Mouse (Mus musculus): ENCODE results near the gene Impdh2.

Impdh2 gene

DNA sequence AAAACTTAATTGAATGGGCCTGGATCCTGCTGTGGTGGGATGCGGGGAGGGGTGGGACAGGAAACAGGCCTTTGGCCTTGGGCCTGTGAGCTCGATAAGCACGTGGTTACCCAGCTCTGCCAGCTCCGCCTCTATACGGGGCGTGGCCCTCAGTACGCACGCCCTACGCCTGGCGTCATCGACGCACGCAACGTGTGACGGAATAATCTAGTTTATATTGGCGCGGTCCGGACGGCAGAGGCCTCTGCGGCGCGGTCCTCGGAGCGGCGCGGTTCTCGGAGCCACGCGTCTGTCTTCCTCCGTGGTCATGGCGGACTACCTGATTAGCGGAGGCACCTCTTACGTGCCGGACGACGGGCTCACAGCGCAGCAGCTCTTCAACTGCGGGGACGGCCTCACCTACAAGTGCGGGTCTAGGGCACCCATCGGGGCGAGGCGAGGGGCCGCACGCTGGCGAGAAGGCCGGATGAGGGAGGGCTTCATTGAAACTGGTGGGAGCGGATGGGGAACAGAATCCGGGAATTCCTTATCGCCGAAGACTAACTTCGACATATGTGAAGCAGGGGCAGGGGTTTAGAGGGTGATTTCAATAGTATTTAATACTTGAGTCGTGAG is at the start of gene Impdh2:
Gene Impdh2, plus strand, starts transcription at position 60 of the 615 bp plus-strand sequence.
- DNase-seq (ENCODE audit: low spot score), result peak; percentile 92

DNA sequence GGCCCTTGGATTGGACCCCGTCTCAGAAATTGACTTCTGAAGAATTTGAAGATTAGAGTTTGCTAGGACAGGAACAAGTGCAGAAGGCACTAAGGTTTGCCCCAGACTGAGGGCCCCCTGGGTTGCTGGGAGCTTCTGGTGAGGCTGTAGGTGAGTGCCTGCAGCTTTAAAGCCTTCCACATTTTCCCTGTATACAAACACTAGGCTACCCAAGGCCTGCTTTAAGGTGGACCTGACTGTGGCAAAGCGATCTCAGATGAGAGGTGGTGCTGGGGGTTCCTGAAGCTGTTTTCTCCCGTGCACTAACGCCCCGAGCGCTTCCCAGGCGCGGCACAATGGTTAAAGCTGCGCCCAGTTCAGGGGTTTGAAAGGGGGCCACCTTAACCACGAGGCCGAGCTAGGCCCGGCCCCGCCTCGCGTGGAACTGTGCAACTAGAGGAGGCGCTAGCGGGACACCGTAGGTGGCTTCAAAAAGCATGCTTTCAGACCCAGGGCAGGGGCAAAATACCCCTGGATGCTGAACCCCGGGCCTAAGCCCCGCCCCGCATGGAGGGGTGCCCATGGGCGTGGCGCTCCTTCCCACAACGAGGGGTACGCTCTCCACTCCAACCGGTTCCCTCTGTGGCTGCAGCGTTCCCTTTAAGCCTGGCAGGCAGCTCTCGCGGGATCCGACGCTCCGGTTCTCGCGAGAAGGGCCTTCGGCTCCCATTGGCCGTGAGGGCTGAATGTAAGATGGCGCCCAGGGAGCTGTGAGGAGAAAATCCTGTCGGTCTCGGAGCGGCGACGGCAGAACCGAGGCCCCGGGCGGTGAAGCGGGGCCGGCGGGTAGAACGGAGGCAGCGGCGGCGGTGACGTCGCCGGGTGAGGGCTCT is 43.5 kb upstream of the Impdh2 start, which contains the start of gene Qrich1:
Gene Qrich1, plus strand, starts transcription at position 427 of the 872 bp plus-strand sequence.
- peak; percentile 96 for DNase-seq (ENCODE audit: low spot score)

DNA sequence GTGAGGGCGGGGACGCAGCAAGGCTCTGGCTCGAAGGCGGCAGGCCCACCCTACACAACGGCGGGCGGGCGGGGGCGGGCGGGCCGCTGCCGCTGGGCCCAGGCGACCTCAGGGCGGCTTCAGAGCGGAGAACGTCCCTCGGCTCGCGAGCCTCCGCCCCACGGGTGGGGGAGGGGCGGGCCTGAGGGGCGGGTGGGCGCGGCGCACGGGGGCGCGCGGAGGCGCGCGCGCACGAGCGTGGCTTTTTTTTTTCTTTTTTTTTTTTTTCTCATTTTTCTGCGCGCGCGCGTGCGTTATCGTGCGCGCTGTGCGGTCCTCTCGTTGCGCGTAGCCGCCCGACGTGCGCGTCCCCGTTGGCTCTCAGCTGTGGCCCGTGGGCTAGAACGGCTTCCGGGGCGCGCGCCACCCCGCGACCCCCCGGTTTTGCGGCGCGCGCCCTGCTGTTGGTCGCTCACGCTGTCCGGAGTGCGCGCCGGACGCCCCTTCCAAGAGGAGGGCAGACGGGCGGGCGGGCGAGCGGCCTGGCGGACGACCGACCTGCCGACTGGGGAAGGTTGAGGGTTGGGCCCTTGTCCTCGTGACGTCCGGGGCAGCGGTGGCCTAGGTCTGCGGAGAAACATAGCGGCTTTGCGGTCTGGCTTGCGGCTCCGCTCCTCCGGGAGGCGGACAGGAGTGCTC is 42.7 kb upstream of the Impdh2 start:
- peak; percentile 65 for DNase-seq (ENCODE audit: low spot score)

DNA sequence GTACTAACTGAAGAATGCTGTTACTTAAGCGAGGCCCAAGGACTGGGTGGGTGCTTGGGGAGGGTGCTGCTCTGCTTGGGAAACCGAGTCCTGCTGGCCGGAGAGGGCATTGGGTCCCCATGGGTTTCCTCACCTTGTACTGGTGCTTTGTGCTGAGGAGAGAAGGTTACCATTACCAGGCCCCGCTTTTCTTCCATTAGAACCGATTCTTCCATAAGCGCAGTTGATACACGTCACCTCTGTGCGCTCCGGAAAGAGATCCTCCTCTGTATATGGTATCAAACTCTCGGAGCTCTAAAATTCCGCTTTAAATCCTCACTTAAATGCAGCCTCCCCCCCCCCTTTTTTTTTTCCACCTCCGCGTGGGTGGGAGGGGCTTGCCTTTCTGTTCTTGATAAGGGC is 42.2 kb upstream of the Impdh2 start:
- no peak for DNase-seq (ENCODE audit: low spot score)

DNA sequence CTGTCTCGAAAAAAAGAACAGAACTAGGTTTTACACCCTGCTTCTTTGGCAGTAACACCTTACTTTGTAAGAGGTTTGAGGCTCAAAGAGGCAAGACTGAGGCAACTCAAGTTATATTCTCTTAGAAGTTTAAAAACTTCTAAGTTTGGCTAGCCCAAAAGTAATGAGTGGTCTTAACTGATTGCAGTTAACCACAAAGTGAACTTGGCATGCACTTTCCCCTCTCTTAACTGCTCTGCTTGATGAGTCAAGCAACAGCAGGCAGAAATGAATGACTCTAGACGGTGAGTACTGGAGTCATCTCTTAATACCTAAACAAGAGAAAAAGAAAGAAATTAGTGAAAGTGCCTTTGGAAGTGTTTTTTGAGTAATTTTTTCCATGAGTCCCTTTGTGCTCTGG is 38.5 kb upstream of the Impdh2 start:
- DNase-seq (ENCODE audit: low spot score), result no peak

DNA sequence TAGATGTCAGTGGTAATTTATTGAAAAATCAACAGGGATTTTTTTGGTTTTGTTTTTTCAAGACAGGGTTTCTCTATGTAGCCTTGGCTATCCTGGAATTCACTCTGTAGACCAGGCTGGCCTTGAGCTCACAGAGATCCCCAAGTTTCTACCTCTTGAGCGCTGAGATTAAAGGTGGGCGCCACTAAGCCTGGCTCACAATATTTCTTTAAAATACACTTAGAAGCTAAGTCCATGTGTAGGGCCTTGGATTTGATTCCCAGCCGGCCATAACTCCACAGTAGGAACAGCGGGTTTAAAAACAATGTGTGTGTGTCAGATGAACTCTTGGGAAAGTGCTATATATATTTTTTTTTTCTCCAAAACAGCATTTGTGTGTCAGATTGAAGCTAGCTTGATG is 36.7 kb upstream of the Impdh2 start:
- no peak for DNase-seq (ENCODE audit: low spot score)

DNA sequence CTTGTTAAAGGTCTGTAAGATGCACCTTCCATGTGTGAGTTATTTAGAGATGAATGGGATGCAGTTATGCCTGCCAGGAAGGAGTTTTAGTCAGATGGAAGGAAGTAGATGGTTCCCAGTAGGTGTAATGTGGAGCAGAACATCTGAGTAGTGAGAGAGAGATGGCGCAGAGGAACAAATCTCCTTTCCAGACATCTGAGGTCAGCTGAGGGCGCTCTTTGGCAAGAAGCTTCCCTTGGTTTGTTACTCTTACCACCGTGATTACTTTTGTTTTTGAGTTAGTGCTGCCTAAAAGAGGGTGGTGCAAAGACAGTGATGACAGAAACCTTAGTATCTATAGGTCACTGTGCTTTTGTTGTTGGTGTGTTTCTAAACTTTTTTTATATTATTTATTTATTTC is 34.7 kb upstream of the Impdh2 start:
- DNase-seq (ENCODE audit: low spot score), result no peak

DNA sequence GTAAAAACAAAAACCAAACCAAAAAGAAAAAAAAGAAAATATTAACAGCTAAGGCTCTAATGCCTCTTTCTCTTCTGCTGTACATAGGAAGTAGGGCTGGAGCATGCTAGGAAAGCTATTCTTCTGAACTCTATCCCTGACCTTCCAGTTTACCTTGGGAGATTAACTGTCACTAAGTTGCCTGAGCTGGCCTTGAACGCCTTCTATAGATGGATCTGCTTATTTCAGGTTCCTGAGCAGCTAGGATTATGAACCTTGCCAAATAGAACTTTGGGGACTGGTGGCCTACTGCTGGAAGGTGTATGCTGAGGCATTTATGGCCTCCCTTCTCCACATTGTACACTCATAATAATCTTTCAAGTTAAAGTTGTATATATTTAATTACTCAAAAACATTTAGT is 29.1 kb upstream of the Impdh2 start:
- DNase-seq (ENCODE audit: low spot score), result no peak

DNA sequence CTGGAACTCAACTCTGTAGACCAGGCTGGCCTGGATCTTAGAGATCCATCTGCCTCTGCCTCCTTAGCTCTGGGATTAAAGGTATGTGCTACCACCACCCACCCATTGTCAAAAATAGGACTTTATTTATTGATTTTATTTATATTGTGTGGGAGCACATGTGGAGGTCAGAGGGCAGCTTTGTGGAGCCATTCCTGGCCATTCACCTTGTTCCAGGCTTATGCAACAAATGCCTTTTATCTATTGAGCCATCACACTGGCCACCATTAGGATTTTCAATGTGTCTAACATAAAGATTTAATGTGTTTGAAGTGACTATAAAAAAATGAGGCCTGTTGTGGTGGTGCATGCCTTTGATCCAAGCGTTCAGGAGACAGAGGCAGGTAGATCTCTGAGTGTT is 28.6 kb upstream of the Impdh2 start:
- DNase-seq (ENCODE audit: low spot score), result no peak

DNA sequence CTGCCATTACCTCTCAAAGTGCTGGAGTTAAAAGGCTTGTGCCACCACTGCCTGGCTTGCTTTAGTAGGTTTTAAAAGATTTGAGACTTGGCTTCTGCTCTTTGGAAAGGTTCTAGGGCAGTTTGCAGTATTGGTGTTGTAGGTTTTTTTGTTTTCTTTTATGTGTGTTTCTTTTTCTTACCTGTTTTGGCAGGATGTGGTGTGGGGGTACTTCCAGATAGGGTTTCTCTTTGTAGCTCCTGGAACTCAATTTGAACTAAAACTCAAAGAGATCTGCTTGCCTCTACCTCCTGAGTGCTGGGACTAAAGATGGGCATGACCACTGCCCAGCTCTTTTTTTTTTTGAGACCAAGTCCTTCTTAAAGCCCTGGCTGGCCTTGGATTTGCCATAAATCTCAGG is 19.2 kb upstream of the Impdh2 start:
- DNase-seq (ENCODE audit: low spot score), result no peak

DNA sequence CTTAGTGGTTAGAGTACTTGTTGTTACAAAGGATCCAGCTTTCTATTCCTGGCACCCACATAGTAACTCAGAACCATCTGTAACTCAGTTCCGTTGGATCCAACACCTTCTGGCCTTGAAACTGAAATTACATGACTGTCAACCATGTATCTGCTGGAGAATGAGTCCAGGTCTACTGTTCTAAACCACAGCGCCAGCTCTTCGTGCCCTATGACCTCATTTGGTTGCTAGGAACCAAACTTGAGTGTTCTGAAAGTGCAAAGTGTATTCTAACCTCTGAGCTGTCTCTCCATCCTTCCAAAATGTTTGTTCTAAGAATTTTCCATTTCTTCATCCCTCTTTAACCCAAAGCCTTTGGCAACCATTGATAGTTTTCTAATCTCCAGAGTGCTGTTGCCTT is 14.1 kb upstream of the Impdh2 start:
- no peak for DNase-seq (ENCODE audit: low spot score)

DNA sequence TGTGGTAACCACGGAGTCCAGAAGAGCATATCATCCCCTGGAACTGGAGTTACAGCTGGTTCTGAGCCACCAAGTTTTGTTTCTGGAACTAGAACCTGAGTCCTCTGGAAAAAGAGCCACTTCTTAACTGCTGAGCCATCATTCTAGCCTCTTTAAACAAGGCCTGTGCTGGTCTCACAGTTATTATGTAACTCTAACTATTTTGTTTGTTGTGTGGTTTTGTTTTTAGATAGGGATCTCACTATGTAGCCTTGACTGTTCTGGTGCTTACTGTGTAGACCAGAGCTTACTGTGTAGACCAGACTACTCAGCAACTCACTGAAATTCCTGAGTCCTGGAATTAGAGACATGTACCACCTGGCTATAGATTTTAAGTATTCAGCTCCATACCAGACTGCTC is 13.2 kb upstream of the Impdh2 start:
- DNase-seq (ENCODE audit: low spot score), result no peak

DNA sequence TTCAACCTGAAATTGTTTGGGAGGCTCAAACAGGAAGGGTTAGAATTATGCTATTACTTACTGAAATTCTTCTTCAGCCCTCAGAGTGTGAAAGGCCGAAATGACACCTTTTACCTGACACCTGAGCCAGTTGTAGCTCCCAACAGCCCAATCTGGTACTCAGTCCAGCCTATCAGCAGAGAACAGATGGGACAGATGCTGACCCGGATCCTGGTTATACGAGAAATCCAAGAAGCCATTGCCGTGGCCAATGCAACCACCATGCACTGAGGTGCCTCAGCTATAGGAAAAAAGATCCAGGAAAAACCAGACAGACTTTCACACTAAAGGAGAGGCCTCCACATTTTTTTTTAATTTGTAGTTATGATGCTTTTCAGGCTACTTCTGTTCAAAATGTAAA is 917 bp upstream of the Impdh2 start:
- no peak for DNase-seq (ENCODE audit: low spot score)

DNA sequence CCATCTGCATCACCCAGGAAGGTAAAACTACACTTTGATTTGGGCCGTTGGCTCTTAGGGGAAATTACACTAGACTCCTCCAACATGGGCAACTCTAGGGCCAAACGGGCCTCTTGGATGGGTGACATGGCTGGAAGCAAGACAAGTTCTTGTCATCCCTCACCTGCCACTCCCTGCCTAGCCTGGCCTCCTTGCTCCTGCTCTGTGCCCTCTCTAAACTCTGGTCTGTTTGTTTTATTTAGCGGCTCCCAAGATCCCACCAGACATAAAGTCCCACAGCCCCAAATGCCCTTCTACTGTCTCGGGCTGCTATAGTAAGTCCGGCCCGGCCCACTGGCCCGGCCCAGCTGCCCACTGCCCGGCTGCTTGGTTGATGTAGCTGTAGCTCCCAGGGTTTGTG is 3.6 kb downstream of the Impdh2 start:
- no peak for DNase-seq (ENCODE audit: low spot score)

DNA sequence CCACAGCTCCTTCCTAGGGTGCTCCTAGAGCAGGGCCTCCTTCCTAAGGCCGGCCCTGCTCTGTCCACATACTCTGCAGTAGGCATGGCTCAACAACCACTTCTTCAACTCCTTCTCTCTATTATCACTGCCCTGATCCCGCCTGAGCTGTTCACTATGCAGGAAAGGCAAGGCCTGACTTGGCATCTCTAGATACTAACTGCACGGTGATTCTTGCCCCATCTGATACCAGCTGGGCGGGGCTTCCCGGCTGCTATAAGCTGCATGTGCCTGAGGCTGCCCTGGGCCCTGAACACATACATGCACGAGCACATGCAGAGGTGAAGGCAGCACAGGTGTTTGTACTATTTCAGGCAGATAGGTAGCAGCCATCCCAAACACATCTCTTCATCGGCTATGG is 4.0 kb downstream of the Impdh2 start:
- no peak for DNase-seq (ENCODE audit: low spot score)

DNA sequence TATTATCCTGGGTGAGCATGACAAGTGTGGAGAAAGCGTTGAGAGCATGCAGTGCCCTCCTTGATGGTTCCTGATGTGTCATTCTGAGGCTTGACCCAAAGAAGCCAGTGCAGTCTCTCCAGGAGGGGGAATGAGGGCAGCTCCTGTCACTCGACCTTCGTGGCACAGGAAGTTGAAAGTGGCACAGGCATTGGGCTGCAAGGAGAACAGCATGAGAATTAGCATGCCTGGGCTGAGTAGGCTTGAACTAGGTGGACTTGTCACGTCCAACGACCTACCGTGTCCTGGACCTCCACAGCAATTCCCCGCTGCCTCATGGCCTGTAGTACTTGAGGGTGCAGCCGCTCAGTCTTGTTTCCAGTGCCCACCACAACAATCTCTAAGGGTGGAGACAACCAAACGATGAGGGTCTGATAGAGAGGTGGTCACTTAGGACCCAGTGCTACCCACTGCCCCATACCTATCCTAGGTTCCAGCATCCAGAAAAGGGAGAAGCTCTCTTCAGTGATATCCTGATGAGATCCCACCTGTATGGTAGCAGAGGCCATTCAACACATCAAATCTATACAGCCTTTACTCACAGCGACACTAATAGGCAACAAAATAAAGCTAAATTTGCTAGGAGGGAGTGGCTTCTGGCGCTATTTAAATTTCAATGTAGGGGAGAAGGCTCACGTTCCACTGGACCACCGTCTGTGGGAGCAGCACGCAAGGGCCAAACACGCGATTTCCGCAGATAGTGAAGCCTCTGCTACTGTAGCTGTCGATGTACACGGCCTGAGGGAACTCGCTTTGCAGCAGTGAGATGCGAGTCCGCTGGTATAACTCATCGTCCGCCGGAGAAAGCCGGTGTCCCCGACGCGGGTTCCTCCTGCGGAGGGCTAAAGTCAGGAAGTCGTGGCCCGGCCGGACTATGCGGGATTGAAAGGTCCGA is 6.1 kb downstream of the Impdh2 start:
- DNase-seq (ENCODE audit: low spot score), result no peak

DNA sequence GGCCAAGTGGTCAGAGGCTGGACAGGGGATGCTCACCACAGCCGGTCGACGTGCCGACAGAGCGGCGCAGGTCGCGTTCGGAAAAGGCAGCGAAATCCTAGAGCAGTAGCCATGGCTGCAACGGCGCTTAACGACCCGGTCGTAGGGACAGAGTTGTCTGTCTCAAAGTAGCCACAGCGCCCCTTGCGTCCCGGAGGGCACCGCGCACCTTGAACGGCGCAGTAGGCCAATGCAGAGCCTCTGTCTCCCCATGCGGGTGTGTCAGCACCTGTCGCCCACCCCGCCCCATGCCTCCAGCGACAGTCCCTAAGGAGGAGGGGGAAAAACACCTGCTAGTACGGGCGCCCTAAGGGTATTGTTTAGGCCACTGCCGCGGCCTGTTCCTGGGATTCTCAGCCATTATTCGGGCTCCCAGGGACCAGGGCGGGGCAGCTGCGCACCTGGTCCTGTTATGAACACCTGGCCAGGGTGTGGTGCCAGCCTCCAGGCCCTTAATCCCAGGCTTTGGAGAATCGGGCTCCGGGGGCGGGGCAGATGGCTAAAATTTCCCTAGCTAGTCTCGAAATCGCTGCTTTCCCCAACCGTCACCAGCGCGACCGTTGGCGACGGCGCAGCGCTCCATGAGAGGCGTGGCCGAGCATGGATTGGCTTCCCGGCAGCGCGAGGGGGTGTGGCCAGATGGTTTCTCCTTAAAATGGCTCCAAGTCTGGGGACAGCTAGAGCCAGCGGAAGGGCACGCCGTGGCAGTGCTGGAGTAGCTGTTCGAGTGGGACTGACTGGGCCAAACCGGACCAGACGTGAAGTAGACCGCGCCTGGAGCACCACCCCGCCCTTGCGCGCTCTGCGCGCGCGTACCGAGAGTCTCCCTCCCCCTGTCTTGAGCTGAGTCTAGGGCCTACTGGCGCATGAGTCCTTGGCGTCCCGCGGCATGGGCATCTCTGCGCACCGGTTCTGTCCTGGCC is 7.0 kb downstream of the Impdh2 start, which contains the start of gene Ndufaf3:
Gene Ndufaf3, minus strand, starts transcription at position 620 of the 962 bp plus-strand sequence.
- DNase-seq (ENCODE audit: low spot score), result peak; percentile 94

DNA sequence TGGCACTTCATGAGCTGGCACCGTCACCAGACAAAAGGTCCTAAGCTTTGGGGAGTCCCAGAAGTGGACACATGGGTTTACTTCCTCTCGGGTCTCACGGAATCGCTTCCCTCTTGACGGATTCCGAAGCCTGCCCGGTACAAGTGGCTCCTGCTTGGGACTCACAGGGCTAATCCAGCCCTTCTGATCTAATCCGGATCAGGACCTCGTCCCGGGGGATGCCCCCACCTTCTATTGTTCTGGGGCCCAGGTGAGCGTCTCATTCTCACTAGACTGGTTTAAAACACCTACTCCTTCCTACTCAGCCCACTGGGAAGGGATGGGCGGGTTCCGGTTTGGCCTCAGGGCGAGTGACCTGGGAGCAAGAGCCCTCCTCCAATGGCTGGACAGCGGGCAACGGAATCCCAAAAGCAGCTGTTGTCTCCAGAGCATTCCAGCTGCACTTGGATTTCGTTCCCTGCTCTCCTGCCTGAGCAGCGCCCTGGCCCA is 7.9 kb downstream of the Impdh2 start:
- DNase-seq (ENCODE audit: low spot score), result no peak

DNA sequence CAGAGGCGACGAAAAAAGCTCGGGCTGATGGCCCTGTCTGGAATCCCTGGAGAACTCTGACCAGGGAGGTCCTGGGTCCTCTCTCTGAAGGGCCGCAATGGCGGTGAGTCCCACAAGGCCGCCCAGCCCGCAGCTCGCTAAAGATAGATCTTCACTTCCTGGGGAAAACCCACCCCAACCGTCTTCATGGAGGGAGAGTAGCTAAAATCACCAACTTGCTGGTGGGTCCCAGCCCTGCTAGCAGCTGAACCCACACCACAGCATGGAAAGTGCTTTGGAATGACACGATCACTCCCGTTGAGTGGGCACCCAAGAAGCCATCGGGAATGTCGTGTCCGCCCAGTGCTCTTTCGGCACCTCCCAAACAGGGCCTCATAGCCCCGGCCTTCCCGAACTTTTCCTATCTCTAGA is 8.4 kb downstream of the Impdh2 start:
- no peak for DNase-seq (ENCODE audit: low spot score)
